Mouse (Mus musculus) lung, postnatal 0 days (tissue): ENCODE measurements around the gene Aspg. TPM values are rescaled to one million over a fixed set of nuclear protein-coding genes. Genes with fewer than 3 reads are reported as not detected.

Experiments used
- ATAC-seq: fragments of 200-750 bp; cut with Nextera tagmentation; 2 replicates; pipeline ENCODE4 v1.8.0; 2017; ENCODE audit warnings: moderate library complexity
- DNase-seq: peaks from one replicate; pipeline ENCODE4 v3.0.0-alpha.2; 2016; ENCODE audit warnings: low spot score
- H3K27ac ChIP-seq: fragments of 300-500 bp; sonication (generic); 2 replicates; pipeline ENCODE4 v1.5.1; 2014; ENCODE audit warnings: antibody characterized with exemption, mild to moderate bottlenecking, low read length, mixed read lengths
- H3K27me3 ChIP-seq: fragments of 300-500 bp; sonication (generic); replicated peaks from 2 replicates; pipeline ENCODE4 v1.6.1; 2014; ENCODE audit warnings: low read length, mixed read lengths; ENCODE audit not compliant: insufficient read depth
- H3K36me3 ChIP-seq: fragments of 300-500 bp; sonication (generic); 2 replicates; pipeline ENCODE4 v1.6.1; 2014; ENCODE audit warnings: low read length, mixed read lengths; ENCODE audit not compliant: insufficient read depth
- H3K4me1 ChIP-seq: fragments of 300-500 bp; sonication (generic); 2 replicates; pipeline ENCODE4 v1.6.1; 2014; ENCODE audit warnings: antibody characterized with exemption, low read depth, low read length, mixed read lengths; ENCODE audit not compliant: insufficient read depth
- H3K4me2 ChIP-seq: fragments of 300-500 bp; sonication (generic); replicated peaks from 2 replicates; pipeline ENCODE4 v1.6.1; 2014; ENCODE audit warnings: low read depth, mild to moderate bottlenecking, low read length, moderate library complexity, mixed read lengths
- H3K4me3 ChIP-seq: fragments of 300-500 bp; sonication (generic); 2 replicates; pipeline ENCODE4 v1.5.1; 2014; ENCODE audit warnings: low read depth, low read length
- H3K9ac ChIP-seq: fragments of 300-500 bp; sonication (generic); replicated peaks from 2 replicates; pipeline ENCODE4 v1.6.1; 2014; ENCODE audit warnings: low read depth, mild to moderate bottlenecking
- H3K9me3 ChIP-seq: fragments of 300-500 bp; sonication (generic); 2 replicates; pipeline ENCODE4 v1.6.1; 2016; ENCODE audit warnings: low read length, mixed read lengths
- CTCF ChIP-seq: IDR thresholded peaks from 2 replicates; pipeline ENCODE4 v1.5.1; 2016; ENCODE audit warnings: antibody characterized with exemption, mild to moderate bottlenecking
- EP300 ChIP-seq: IDR thresholded peaks from 2 replicates; pipeline ENCODE4 v1.6.1; 2016; ENCODE audit warnings: antibody characterized with exemption, mild to moderate bottlenecking, control low read depth
- WGBS: fragments of 180-500 bp; shearing (Covaris S2); extraction: QIAGEN DNeasy Blood & Tissue Kit; methylation state at CpG from one replicate; pipeline ENCODE4 v1.1.7; 2014; 5-methylcytosine and 5-hydroxymethylcytosine counted together
- polyA plus RNA-seq: library from polyadenylated mRNA; unstranded; fragments of >200 nt; fragmentation: Nextera tagmentation; extraction: Ambion mirVana; gene quantifications from 2 replicates; pipeline ENCODE4 v1.2.1, GENCODE M21; 2015

Aspg gene
- polyA plus RNA-seq, 1 experiment from 2014 or later: 2.5 TPM

DNA sequence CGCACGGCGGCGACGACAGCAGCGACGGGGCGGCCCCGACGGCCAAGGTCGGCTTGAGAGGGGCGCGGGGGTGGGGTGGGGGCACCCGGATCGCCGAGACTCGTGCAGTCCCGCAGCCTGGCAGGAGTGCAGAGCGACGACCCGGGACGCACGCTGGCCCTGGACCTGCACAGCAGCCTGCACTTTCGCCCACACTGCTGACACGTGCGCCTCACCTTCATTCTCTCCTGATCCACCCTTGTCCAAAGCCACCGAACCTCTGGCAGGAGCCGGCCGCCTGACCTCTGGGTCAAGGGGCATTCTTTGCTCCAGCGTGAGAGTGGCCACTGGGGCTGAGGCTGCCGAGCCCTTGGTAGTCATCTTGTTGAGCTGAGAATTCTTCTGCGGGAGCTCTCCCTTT is 24.5 kb downstream of the Aspg start:
- DNase-seq (no peak), ATAC-seq (0 out of 2 replicates have a peak, but pooled peaks have one; percentile 6)
- TF ChIP-seq CTCF (no peak), EP300 (no peak)
- Histone ChIP-seq H3K4me1 (peaks cover 9% of the 10 kb centered on the region; the same call in 1 of the 2 replicates), H3K9me3 (no peaks in the 10 kb centered on the region), H3K4me3 (peak overlapping the region; percentile 71), H3K27ac (peak overlapping the region; percentile 89), H3K4me2 (peak overlapping the region; percentile 78), H3K9ac (peak overlapping the region; percentile 70), H3K36me3 (no peaks in the 10 kb centered on the region), H3K27me3 (peaks cover 9% of the 10 kb centered on the region; the same call in 1 of the 2 replicates)
- WGBS: 6% methylated on average over 23 of the region's 32 CpGs

DNA sequence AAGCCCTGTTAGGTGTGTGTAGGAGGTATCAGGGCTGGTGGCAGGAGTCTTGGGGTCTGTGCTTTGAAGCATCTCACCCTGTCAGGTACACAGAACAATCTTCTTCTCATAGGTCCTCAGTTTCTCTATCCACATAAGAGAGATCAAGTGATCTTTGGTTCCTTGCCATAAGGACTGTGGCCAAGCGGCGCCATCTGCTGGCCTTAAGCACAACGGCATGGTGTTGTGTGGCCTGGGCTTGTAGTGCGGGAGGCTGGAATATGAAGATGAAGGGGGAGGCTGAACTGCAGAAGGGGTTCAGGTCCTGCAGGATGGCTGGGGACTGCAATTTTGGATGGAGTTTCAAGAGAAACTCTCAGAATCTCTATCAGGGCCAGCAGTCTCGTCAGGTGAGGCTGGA is 33.8 kb downstream of the Aspg start:
- Histone ChIP-seq H3K27ac (no peak overlapping the region), H3K4me3 (no peak overlapping the region), H3K27me3 (peaks cover 37% of the 10 kb centered on the region), H3K4me1 (no peaks in the 10 kb centered on the region), H3K9me3 (no peaks in the 10 kb centered on the region), H3K4me2 (no peak overlapping the region), H3K36me3 (no peaks in the 10 kb centered on the region), H3K9ac (no peak overlapping the region)
- TF ChIP-seq EP300: no peak
- peak; percentile 95 for TF ChIP-seq CTCF
- DNase-seq: peak; percentile 74
- 2% methylated on average over 5 of the region's 5 CpGs for WGBS
- ATAC-seq: peak; percentile 47; the same call in 1 of the 2 replicates

DNA sequence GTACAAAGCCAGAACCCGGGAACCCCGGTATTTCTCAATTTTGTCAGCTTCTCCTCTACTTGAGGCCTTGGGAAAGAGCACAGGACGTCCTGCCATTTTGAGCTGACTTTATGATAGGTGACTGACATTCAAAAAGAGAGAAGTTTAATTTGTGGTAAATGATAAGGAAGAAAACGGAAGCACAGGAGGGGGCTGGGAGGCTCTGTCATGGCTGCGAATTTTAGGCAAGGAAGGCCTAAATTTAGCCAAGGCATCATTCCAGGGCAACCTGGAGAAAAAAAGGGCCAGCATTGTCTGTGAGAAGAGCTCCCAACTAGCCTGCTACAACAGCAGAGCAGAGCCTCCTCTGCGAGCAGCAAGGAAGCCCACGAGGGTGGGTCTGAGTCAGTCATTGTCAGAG is 34.3 kb downstream of the Aspg start:
- peaks cover 37% of the 10 kb centered on the region for H3K27me3 ChIP-seq
- H3K4me3 ChIP-seq: no peak overlapping the region
- TF ChIP-seq CTCF: no peak
- TF ChIP-seq EP300: no peak
- no peak overlapping the region for H3K4me2 ChIP-seq
- peaks cover under 1% of the 10 kb centered on the region; the same call in 1 of the 2 replicates for H3K4me1 ChIP-seq
- ATAC-seq (no peak), DNase-seq (no peak)
- no peak overlapping the region for H3K27ac ChIP-seq
- H3K9ac ChIP-seq: no peak overlapping the region
- no peaks in the 10 kb centered on the region for H3K9me3 ChIP-seq
- H3K36me3 ChIP-seq: no peaks in the 10 kb centered on the region
- 46% methylated on average over 7 of the region's 7 CpGs for WGBS

DNA sequence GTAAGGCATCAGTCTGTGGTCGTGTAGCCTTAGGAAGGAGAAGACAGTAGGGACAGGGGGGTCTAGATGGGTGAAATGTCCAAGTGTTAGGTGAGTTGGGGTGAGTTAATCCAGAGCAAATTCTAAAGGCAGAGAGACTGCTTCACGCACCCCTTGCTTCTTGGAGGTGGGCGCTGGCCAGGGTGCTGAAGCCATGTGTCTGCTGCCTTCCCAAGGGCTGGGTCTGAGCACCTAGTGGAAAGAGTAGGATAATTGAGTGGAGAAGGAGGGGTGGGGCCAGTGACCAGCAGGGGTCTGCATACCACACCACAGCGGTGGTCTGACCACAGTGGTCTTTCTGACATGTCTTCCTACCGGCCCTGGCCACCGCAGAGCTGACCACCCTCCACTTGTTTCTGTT is 34.8 kb downstream of the Aspg start:
- Histone ChIP-seq H3K27ac (no peak overlapping the region), H3K27me3 (peaks cover 42% of the 10 kb centered on the region), H3K4me3 (no peak overlapping the region), H3K9ac (no peak overlapping the region), H3K4me1 (peaks cover 5% of the 10 kb centered on the region; the same call in 1 of the 2 replicates), H3K4me2 (no peak overlapping the region), H3K36me3 (no peaks in the 10 kb centered on the region), H3K9me3 (no peaks in the 10 kb centered on the region)
- 1% methylated on average over 6 of the region's 6 CpGs for WGBS
- peak; percentile 70 for DNase-seq
- no peak for ATAC-seq
- peak; percentile 25; the same call in 1 of the 2 replicates for TF ChIP-seq CTCF
- TF ChIP-seq EP300: no peak

DNA sequence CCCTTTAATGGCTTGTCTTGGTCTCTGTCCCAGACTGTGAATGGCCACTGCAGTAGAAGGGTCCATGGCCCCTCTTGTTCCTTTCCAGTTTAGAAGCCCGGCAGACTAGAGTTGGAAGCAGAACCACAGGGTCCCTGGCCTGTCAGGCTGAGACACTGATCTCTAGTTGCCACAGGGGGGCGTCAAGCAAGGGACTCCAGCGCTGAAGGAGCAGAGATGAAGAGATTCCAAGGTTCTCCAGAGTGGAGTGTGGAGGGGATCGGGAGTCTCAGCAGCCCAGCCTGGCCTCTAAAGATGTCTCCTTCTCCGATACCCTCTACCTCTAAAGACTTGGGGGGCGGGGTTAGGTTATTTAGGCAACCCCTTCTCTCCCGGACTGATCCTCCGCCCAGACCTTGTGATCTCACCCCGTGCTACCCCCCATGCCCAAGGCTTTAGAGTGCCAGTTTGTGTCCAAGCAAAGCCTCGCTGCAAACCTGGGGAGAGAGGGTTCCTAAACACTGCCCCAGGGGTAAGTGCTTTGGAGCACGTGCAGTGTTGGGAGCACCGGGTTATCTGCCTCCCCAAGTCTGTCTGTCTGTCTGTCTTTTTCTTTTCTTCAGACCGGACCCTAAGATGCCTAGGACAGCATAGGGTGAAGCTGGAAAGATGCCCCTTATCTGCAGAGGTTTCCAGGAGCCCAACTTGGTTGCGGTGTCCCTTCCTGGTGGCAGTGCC is 36.8 kb downstream of the Aspg start:
- no peak for TF ChIP-seq EP300
- peak; percentile 59 for TF ChIP-seq CTCF
- no peaks in the 10 kb centered on the region for H3K9me3 ChIP-seq
- peaks cover 5% of the 10 kb centered on the region for H3K4me1 ChIP-seq
- WGBS: 4% methylated on average over 14 of the region's 14 CpGs
- H3K27me3 ChIP-seq: peaks cover 42% of the 10 kb centered on the region
- H3K9ac ChIP-seq: no peak overlapping the region
- no peaks in the 10 kb centered on the region for H3K36me3 ChIP-seq
- no peak overlapping the region for H3K27ac ChIP-seq
- H3K4me2 ChIP-seq: peak overlapping the region; percentile 51; the same call in 1 of the 2 replicates
- H3K4me3 ChIP-seq: no peak overlapping the region; the same call in 1 of the 2 replicates
- ATAC-seq: no peak
- no peak for DNase-seq

DNA sequence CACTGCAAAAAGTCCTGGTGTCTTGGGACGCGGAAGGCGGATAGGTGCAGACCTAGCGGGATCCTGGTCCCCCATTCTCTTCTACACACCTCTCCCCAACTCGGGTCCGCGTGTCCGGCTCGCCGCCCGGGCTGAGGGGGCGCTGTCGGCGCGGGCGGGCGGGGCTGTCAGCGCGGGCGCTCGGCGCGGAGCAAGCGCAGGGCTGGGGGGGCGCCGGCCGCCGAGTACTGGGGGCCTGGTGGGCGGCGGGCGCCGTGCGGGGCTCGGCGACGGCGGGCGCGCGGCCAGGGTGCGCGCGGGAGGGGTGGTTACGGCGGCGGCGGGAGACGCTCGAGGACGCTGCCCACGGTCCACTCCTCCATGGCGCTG is 37.3 kb downstream of the Aspg start:
- Histone ChIP-seq H3K4me1 (peaks cover 5% of the 10 kb centered on the region), H3K9me3 (no peaks in the 10 kb centered on the region), H3K9ac (no peak overlapping the region), H3K36me3 (no peaks in the 10 kb centered on the region), H3K4me3 (peak overlapping the region; percentile 24; the same call in 1 of the 2 replicates), H3K4me2 (peak overlapping the region; percentile 51), H3K27me3 (peaks cover 42% of the 10 kb centered on the region), H3K27ac (no peak overlapping the region)
- ATAC-seq: no peak
- no peak for DNase-seq
- WGBS: 1% methylated on average over 14 of the region's 52 CpGs
- no peak for TF ChIP-seq EP300
- TF ChIP-seq CTCF: peak; percentile 21
